Mouse (Mus musculus) embryonic facial prominence, embryonic 13.5 days (tissue): ENCODE results near the gene Blzf1. TPM values are rescaled to one million over a fixed set of nuclear protein-coding genes. Genes with fewer than 3 reads are reported as not detected.

Experiments
- ATAC-seq: fragments of 200-750 bp; cut with Nextera tagmentation; 2 replicates; pipeline ENCODE4 v1.8.0; 2017; ENCODE audit warnings: low read depth; ENCODE audit not compliant: insufficient number of reproducible peaks, insufficient read depth, low FRiP score, low TSS enrichment
- H3K27ac ChIP-seq: fragments of 300-500 bp; sonication (generic); 2 replicates; pipeline ENCODE4 v1.5.1; 2015; ENCODE audit warnings: moderate library complexity, mild to moderate bottlenecking, inconsistent platforms
- H3K27me3 ChIP-seq: fragments of 300-500 bp; sonication (generic); 2 replicates; pipeline ENCODE4 v1.6.1; 2015; ENCODE audit warnings: mild to moderate bottlenecking, inconsistent platforms
- H3K36me3 ChIP-seq: fragments of 300-500 bp; sonication (generic); 2 replicates; pipeline ENCODE4 v1.6.1; 2015; ENCODE audit warnings: mild to moderate bottlenecking, inconsistent platforms
- H3K4me1 ChIP-seq: fragments of 300-500 bp; sonication (generic); 2 replicates; pipeline ENCODE4 v1.6.1; 2015; ENCODE audit warnings: inconsistent platforms
- H3K4me2 ChIP-seq: fragments of 300-500 bp; sonication (generic); 2 replicates; pipeline ENCODE4 v1.6.1; 2015; ENCODE audit warnings: moderate library complexity, mild to moderate bottlenecking, inconsistent platforms
- H3K4me3 ChIP-seq: fragments of 300-500 bp; sonication (generic); 2 replicates; pipeline ENCODE4 v1.5.1; 2015; ENCODE audit warnings: mild to moderate bottlenecking, inconsistent platforms
- H3K9ac ChIP-seq: fragments of 300-500 bp; sonication (generic); 2 replicates; pipeline ENCODE4 v1.6.1; 2015; ENCODE audit warnings: mild to moderate bottlenecking, inconsistent platforms
- H3K9me3 ChIP-seq: fragments of 300-500 bp; sonication (generic); 2 replicates; pipeline ENCODE4 v1.6.1; 2016; ENCODE audit warnings: inconsistent platforms
- WGBS: fragments of 180-500 bp; shearing (Covaris S2); methylation state at CpG from one replicate; pipeline ENCODE4 v1.1.7; 2015; ENCODE audit warnings: mixed read lengths; 5-methylcytosine and 5-hydroxymethylcytosine counted together
- polyA plus RNA-seq: library from polyadenylated mRNA; unstranded; fragments of >200 nt; fragmentation: Nextera tagmentation; extraction: Ambion mirVana; gene quantifications from 2 replicates; pipeline ENCODE4 v1.2.1, GENCODE M21; 2015

Blzf1 gene
- polyA plus RNA-seq, 1 experiment from 2014 or later, result 35.3 TPM

DNA sequence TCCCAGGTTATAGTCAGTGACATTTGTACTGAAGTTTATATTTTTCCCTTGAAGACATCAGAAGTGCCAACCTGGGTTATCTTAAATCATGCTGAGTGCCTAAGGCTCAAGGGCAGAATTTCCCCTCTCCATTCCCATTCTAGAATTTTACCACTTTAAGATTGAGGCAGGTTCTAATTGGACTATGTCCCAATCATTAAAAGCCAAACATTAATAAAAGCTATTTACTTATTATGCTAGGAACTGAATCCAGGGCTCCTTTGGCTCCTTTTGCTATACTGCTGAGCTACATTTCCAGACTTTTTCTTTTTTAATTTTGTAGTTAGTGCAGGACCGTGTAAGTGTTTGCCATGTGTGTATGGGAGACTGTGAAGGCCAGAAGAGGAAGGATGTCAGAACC is 55.9 kb downstream of the Blzf1 start:
- Histone ChIP-seq H3K27me3 (peaks cover 4% of the 10 kb centered on the region; the same call in 1 of the 2 replicates), H3K36me3 (no peaks in the 10 kb centered on the region), H3K4me3 (no peak overlapping the region), H3K27ac (no peak overlapping the region), H3K9ac (no peak overlapping the region), H3K4me2 (no peak overlapping the region), H3K4me1 (peaks cover 28% of the 10 kb centered on the region), H3K9me3 (no peaks in the 10 kb centered on the region)
- ATAC-seq, result no peak
- WGBS, result 94% methylated on average over 1 of the region's 1 CpGs

DNA sequence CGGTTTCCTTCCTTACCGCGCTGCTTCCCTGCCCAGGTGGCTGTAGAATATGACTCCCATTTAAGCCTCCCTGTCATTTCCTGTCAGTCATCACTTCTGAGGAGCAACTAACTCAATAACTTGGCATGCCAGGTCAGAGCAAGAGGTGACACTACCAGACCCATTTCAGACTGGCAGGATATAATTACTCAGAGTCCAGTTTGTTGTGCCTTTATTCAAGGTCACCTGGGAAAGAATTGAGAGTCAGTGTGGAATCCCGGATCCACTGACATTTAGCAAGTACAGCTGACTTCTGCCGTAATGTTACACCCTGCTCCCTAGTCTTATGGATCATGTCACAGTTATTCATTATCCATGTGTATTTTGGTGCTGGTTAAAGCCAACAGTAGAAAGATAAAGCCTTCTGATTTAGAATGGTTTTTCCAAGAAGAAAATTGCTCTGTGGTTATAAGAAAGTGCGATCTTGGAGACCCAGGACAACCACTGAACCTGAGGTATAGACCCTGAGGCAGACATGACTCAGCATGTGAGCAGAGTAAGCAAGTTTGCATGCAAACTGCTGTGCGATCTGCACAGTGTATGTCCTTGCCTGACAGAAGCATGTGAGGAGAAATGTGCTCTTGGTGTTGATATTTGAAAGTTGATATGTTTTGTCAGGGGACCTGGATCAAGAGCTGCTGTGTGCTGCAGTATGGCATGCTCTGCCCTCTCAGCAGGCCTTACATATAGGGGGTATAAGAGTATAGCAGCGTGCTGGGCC is 56.7 kb downstream of the Blzf1 start:
- Histone ChIP-seq H3K27me3 (peaks cover 4% of the 10 kb centered on the region; the same call in 1 of the 2 replicates), H3K4me1 (peaks cover 28% of the 10 kb centered on the region), H3K4me3 (peak overlapping the region; percentile 81), H3K36me3 (no peaks in the 10 kb centered on the region), H3K9ac (0 out of 2 replicates have a peak overlapping the region, but pooled peaks have one; percentile 78), H3K27ac (no peak overlapping the region), H3K9me3 (no peaks in the 10 kb centered on the region), H3K4me2 (peak overlapping the region; percentile 78)
- ATAC-seq, result no peak
- 45% methylated on average over 8 of the region's 8 CpGs for WGBS

DNA sequence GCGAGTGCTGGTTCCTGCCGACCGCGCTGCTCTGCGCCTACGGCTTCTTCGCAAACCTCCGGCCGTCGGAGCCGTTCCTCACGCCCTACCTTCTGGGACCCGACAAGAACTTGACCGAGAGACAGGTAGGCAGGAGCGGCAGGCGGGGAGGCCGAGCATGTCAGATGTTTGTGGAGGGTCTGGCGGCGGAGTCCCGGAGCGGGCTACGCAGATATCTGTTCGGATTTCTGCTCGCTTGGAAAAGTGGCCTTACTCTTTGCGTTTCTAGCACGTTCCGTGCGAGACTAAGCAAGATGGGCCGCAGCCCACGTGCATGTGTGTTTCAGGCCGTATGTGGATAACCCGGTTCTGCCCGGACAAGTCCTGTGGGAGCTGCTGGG is 58.0 kb downstream of the Blzf1 start:
- Histone ChIP-seq H3K36me3 (no peaks in the 10 kb centered on the region), H3K4me1 (peaks cover 28% of the 10 kb centered on the region), H3K27ac (peak overlapping the region; percentile 28; the same call in 1 of the 2 replicates), H3K27me3 (peaks cover 4% of the 10 kb centered on the region; the same call in 1 of the 2 replicates), H3K4me2 (peak overlapping the region; percentile 78), H3K4me3 (peak overlapping the region; percentile 81), H3K9me3 (no peaks in the 10 kb centered on the region), H3K9ac (peak overlapping the region; percentile 78)
- 0% methylated on average over 33 of the region's 33 CpGs for WGBS
- ATAC-seq, result no peak; the same call in 1 of the 2 replicates

DNA sequence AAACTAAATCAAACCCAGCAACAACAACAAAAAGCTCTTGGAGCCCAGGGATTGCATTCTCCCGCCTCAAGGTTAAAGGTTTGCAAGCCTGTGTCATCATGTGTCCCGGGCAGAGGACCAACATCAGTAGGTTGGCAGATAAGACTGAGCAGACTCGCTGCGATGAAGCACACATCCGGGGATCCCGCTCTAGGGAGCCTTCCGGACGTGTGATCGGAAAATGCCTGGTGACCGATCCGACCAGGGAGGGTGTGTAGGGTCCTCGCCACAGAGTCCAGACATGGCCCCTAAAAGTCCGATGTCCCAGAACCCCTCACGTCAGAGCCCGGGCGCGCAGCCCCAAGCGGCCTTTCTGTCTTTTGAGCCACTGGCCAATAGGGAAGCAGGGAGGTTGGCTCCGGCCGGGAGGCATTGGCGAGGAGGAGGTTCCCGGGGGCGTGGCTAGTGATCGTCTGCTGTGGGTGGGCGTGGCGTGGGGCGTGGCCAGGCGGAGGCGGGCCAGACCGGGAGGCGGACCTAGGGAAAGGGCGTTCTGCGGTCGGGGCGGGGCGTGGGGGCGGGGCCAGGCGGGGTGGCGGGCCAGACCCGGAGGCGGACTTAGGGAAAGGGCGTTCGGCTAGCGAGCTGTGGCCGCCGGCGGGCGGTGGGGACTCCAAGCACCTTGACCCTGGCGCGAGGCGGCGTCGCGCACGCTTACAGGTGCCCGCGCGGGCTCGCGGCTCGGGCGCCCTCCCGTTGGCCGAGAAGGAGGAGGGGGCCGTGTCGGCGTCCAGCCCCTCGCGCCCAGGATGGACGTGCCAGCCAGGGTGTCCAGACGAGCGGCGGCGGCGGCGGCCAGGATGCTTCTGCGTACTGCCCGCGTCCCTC is 58.6 kb downstream of the Blzf1 start, which contains the start of gene Slc19a2:
Gene Slc19a2 (plus strand): TSS at position 582 of the 867 bp plus-strand sequence.
- Histone ChIP-seq H3K9me3 (no peaks in the 10 kb centered on the region), H3K27ac (peak within 1 kb of the TSS; percentile 51; the same call in 1 of the 2 replicates), H3K4me3 (peak within 1 kb of the TSS; percentile 81), H3K9ac (peak within 1 kb of the TSS; percentile 78), H3K27me3 (peaks cover 4% of the 10 kb centered on the region; the same call in 1 of the 2 replicates), H3K4me2 (peak within 1 kb of the TSS; percentile 78), H3K4me1 (peaks cover 28% of the 10 kb centered on the region), H3K36me3 (no peaks in the 10 kb centered on the region)
- ATAC-seq, result peak; percentile 90
- under 1% methylated on average over 68 of the region's 79 CpGs for WGBS

DNA sequence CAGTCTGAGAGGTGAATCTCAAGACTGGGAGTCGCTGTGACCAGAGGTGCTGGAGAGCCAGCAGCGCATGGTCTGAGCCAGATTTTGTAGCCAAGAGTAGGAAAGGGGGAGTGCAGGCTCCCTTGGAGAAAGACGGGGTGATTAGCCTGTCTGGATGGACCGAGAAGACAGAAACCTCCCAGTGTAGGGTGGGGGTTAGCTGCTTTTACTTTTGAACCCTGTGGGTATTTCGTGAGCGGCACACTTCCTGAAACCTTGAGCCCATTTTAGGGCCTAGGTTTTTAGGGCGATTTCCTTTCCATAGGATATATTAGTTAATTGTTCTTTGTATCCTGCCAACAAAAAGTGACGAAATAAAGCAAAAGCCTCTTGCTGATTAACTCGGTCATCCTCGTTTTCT is 59.3 kb downstream of the Blzf1 start:
- H3K36me3 ChIP-seq, result no peaks in the 10 kb centered on the region
- ATAC-seq, result no peak
- WGBS, result 10% methylated on average over 10 of the region's 10 CpGs

DNA sequence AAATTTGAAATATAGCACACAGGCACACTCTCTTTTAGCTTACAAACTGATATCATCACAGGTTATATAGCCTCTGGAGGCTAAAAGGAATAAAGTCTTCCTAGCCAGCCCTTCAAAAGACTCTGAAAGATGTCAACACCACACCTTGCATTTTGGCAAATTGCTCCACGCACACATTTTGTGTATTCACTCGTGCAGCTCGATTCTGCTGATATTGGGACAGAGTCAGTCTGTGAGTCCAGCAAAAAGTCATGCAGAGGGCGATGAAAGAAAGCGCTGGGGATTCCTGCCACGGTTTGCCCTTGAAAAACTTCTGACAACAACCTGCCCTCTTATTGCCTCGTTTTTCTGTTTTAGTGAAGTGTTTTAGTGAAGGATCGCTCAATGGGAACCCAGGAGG is 59.8 kb downstream of the Blzf1 start:
- Histone ChIP-seq H3K36me3 (no peaks in the 10 kb centered on the region), H3K27me3 (peaks cover 4% of the 10 kb centered on the region; the same call in 1 of the 2 replicates), H3K4me2 (peak overlapping the region; percentile 78), H3K9ac (peak overlapping the region; percentile 74; the same call in 1 of the 2 replicates), H3K4me3 (no peak overlapping the region), H3K4me1 (peaks cover 28% of the 10 kb centered on the region), H3K9me3 (no peaks in the 10 kb centered on the region), H3K27ac (no peak overlapping the region)
- no peak for ATAC-seq
- WGBS, result 44% methylated on average over 8 of the region's 8 CpGs

More for the DNA sequence above, 59.3 kb downstream of the Blzf1 start:
- Histone ChIP-seq H3K9ac (peak overlapping the region; percentile 74), H3K27me3 (peaks cover 4% of the 10 kb centered on the region; the same call in 1 of the 2 replicates), H3K4me3 (peak overlapping the region; percentile 81), H3K4me2 (peak overlapping the region; percentile 78), H3K9me3 (no peaks in the 10 kb centered on the region), H3K4me1 (peaks cover 28% of the 10 kb centered on the region), H3K27ac (no peak overlapping the region)

DNA sequence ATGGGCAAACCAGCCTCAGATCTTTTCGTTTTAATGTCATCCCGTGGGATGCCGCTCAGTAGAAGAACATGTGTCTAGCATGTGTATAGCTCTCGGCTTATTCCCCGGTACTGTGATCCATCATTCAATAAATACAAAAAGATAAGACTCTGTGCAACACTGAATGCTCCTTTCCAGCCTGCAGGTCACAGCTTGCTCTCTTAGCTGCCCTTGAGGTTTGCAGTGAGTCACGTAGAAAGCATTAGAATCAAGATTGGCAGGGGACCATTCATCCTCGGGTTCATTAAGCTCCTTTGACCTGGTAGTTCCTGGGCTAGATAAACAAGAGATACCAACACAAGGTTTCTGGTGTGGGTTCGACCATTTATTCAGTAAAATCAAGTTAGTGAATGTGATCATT is 64.5 kb downstream of the Blzf1 start:
- H3K4me1 ChIP-seq, result peaks cover 4% of the 10 kb centered on the region
- 49% methylated on average over 8 of the region's 8 CpGs for WGBS
- no peak for ATAC-seq
- no peak overlapping the region for H3K4me2 ChIP-seq
- H3K27me3 ChIP-seq, result no peaks in the 10 kb centered on the region
- no peak overlapping the region for H3K9ac ChIP-seq
- H3K36me3 ChIP-seq, result no peaks in the 10 kb centered on the region
- H3K9me3 ChIP-seq, result no peaks in the 10 kb centered on the region
- no peak overlapping the region for H3K27ac ChIP-seq
- H3K4me3 ChIP-seq, result no peak overlapping the region

DNA sequence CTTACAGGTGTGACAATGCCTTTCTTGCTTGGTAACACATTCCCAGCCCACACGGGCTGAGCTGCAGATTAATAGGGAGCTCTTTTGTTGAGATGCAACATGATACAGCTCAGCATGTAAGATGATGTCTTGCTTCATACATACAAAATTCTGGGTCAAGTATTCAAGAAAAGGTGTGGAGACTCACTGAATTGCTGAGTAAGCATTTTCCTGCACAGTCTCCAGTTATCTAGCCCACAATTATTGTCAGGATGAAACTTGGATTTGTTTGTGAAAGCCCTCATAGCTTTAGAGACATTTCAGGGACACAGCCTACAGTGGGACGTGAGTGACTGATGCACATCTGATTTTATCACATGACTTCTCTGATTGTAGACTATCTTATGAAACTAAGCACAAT is 65.8 kb downstream of the Blzf1 start:
- H3K27me3 ChIP-seq, result no peaks in the 10 kb centered on the region
- no peaks in the 10 kb centered on the region for H3K36me3 ChIP-seq
- H3K9me3 ChIP-seq, result no peaks in the 10 kb centered on the region
- no peak for ATAC-seq
- no peak overlapping the region for H3K27ac ChIP-seq
- H3K9ac ChIP-seq, result no peak overlapping the region
- 78% methylated on average over 2 of the region's 2 CpGs for WGBS
- no peak overlapping the region for H3K4me3 ChIP-seq
- no peaks in the 10 kb centered on the region for H3K4me1 ChIP-seq
- no peak overlapping the region for H3K4me2 ChIP-seq

Other genes with a start within 250 kb of the Blzf1 start
- 0.30 and 0.43 TPM in 2 replicates for gene Sell, start 245.5 kb downstream of the Blzf1 start, polyA plus RNA-seq
- not detected in 2 replicates for gene Selp, start 192.2 kb downstream of the Blzf1 start, polyA plus RNA-seq
- gene F5, start 155.7 kb downstream of the Blzf1 start, polyA plus RNA-seq, result 0.14 and 0.30 TPM in 2 replicates
- 6.7 and 6.8 TPM in 2 replicates for gene Slc19a2, start 58.4 kb downstream of the Blzf1 start, polyA plus RNA-seq
- 5.1 and 6.8 TPM in 2 replicates for gene Ccdc181, start 31.9 kb downstream of the Blzf1 start, polyA plus RNA-seq
- gene Nme7, start 3.4 kb downstream of the Blzf1 start, polyA plus RNA-seq, result 45.4 and 48.3 TPM in 2 replicates
- 12.5 and 20.0 TPM in 2 replicates for gene Atp1b1, start 150.9 kb upstream of the Blzf1 start, polyA plus RNA-seq